Mouse (Mus musculus) myocyte (in vitro differentiated cells): Measurements from ENCODE around the gene Erbb2.

Experiments
- CEBPB ChIP-seq: IDR thresholded peaks from 2 replicates; pipeline ENCODE4 v1.6.1; 2011; ENCODE audit warnings: mild to moderate bottlenecking, moderate library complexity; ENCODE audit not compliant: poor library complexity, insufficient read depth, severe bottlenecking
- E2F4 ChIP-seq: IDR thresholded peaks from one replicate; pipeline ENCODE4 v1.6.1; 2011; ENCODE audit warnings: mild to moderate bottlenecking, control low read depth, moderate library complexity; ENCODE audit not compliant: insufficient read depth
- MAX ChIP-seq: IDR thresholded peaks from one replicate; pipeline ENCODE4 v1.6.1; 2011; ENCODE audit warnings: low read depth, mild to moderate bottlenecking, control low read depth
- MYOD1 ChIP-seq, 3 experiments: IDR thresholded peaks; one replicate each; pipeline ENCODE4 v1.6.1; 2011; ENCODE audit warnings: control low read depth in 2 of 3, low read depth in 2 of 3, mild to moderate bottlenecking in 2 of 3, moderate library complexity in 1 of 3; ENCODE audit not compliant: insufficient read length in 2 of 3, control insufficient read depth in 1 of 3
- MYOG ChIP-seq, 3 experiments: IDR thresholded peaks; one replicate each; pipeline ENCODE4 v1.6.1; 2011; ENCODE audit warnings: control low read depth in 2 of 3, low read depth in 2 of 3, mild to moderate bottlenecking in 2 of 3; ENCODE audit not compliant: insufficient read length in 2 of 3, control insufficient read depth in 1 of 3, insufficient read depth in 1 of 3
- POLR2A ChIP-seq: IDR thresholded peaks from one replicate; pipeline ENCODE4 v1.6.1; 2011; ENCODE audit warnings: low read depth, mild to moderate bottlenecking, control low read depth, moderate library complexity; ENCODE audit not compliant: insufficient read length
- POLR2AphosphoS2 ChIP-seq: IDR thresholded peaks from one replicate; pipeline ENCODE4 v1.6.1; 2011; ENCODE audit warnings: low read depth, control low read depth; ENCODE audit not compliant: insufficient read length
- REST ChIP-seq: IDR thresholded peaks from one replicate; pipeline ENCODE4 v1.6.1; 2011; ENCODE audit warnings: mild to moderate bottlenecking, control low read depth, moderate library complexity; ENCODE audit not compliant: insufficient read depth, insufficient read length
- TCF12 ChIP-seq: IDR thresholded peaks from one replicate; pipeline ENCODE4 v1.6.1; 2011; ENCODE audit warnings: mild to moderate bottlenecking, control low read depth; ENCODE audit not compliant: poor library complexity, insufficient read depth, severe bottlenecking
- TCF3 ChIP-seq: IDR thresholded peaks from one replicate; pipeline ENCODE4 v1.6.1; 2011; ENCODE audit warnings: low read depth, control low read depth; ENCODE audit not compliant: insufficient read length
- USF1 ChIP-seq: IDR thresholded peaks from one replicate; pipeline ENCODE4 v1.6.1; 2011; ENCODE audit warnings: low read depth, mild to moderate bottlenecking, control low read depth, moderate library complexity

GRCm38 (mm10) chr11:98446562-98447474 is 34.5 kb downstream of the Erbb2 start:
- TF ChIP-seq POLR2A (no peak), MAX (no peak), POLR2AphosphoS2 (no peak), USF1 (no peak), TCF12 (no peak), REST (no peak), MYOD1 (IDR thresholded peaks at IDR 0.05; ENCODE audit: control insufficient read depth in 1 of 3, insufficient read length in 2 of 3, low read depth in 2 of 3) (no peak), TCF3 (no peak), CEBPB (no peak), E2F4 (no peak), MYOG (IDR thresholded peaks at IDR 0.05; ENCODE audit: control insufficient read depth in 1 of 3, insufficient read depth in 1 of 3, insufficient read length in 2 of 3, low read depth in 2 of 3) (no peak)
